9 mouse cellular contexts compared by ENCODE assay signal in the genomic region with DNA sequence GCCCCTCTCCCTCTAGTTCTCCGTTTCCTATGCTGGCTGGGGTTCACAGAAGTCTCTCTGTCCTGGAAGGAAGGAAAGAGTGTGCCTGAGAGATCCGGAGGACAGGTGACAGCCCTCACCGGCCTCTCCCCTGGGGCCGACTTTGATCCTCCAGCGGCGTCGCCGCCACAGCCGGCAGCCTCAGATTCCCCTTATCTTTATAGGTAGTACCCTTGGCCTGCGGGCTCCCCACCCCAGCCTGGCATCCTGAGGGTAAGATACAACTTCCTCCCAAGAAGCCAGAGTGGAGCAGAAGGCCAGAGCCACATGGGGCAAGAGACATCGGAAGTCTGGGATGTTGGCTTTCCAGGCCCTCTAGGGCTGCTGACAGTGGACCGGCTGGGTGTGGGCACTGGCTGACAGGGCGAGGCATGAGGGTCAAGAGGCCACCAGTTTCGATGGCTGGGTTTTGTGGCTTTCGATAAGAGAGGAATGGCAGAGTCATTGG. TPM values are rescaled to one million over a fixed set of nuclear protein-coding genes. Genes with fewer than 3 reads are reported as not detected.
DNase-seq lines count a peak whose midpoint lies in the region; ATAC-seq and TF ChIP-seq lines count a peak whose summit lies in the region.
"Had no signal": no experiment of that assay in that cellular context is flagged by ENCODE, and none has a peak within 500 bp of the region (broad histone marks: within the 10 kb centered on the region; RNA-seq: fewer than 3 reads in every experiment).

No protein-coding gene starts in this region.

- H3K4me3 ChIP-seq in midbrain, embryonic 10.5 days: peak overlapping the region; percentile 23
- H3K4me3 ChIP-seq in midbrain, postnatal 0 days (ENCODE audit: low read depth, low read length): no peak overlapping the region
- H3K4me3 ChIP-seq in limb, embryonic 12.5 days (replicated peaks): no peak overlapping the region
- no peak overlapping the region for H3K4me3 ChIP-seq in stomach, embryonic 14.5 days (ENCODE audit: low read depth, low read length)
- H3K4me3 ChIP-seq in left cerebral cortex, adult 2 months: no peak overlapping the region
- H3K4me3 ChIP-seq: layer of hippocampus, adult 2 months had no signal

- TF ChIP-seq CTCF in midbrain, postnatal 0 days (IDR thresholded peaks at IDR 0.05): no peak
- no peak for TF ChIP-seq CTCF in left cerebral cortex, adult 2 months (IDR thresholded peaks at IDR 0.05)

- peaks cover 77% of the 10 kb centered on the region for H3K4me1 ChIP-seq in midbrain, embryonic 10.5 days
- 0 out of 2 replicates have a peak, but pooled peaks cover 11% of the 10 kb centered on the region for H3K4me1 ChIP-seq in midbrain, postnatal 0 days (ENCODE audit: insufficient read depth, low read length)
- peaks cover 55% of the 10 kb centered on the region for H3K4me1 ChIP-seq in limb, embryonic 12.5 days (replicated peaks)
- peaks cover 20% of the 10 kb centered on the region; the same call in 1 of the 2 replicates for H3K4me1 ChIP-seq in stomach, embryonic 14.5 days (ENCODE audit: control insufficient read depth, insufficient read depth, low read length)

- H3K9ac ChIP-seq in midbrain, postnatal 0 days (replicated peaks; ENCODE audit: low read length, poor library complexity, severe bottlenecking): no peak overlapping the region
- no peak overlapping the region for H3K9ac ChIP-seq in limb, embryonic 12.5 days (replicated peaks)
- no peak overlapping the region for H3K9ac ChIP-seq in stomach, embryonic 14.5 days (replicated peaks; ENCODE audit: low read depth, low read length)

- WGBS in midbrain, embryonic 10.5 days: 13% methylated on average over 15 of the region's 15 CpGs
- WGBS in midbrain, postnatal 0 days: 18% methylated on average over 15 of the region's 15 CpGs
- WGBS in limb, embryonic 12.5 days: 7% methylated on average over 15 of the region's 15 CpGs
- 16% methylated on average over 15 of the region's 15 CpGs for WGBS in stomach, embryonic 14.5 days

- no peak overlapping the region for H3K4me2 ChIP-seq in midbrain, postnatal 0 days (ENCODE audit: low read depth, low read length, poor library complexity, severe bottlenecking)
- H3K4me2 ChIP-seq in limb, embryonic 12.5 days: peak overlapping the region; percentile 30
- no peak overlapping the region for H3K4me2 ChIP-seq in stomach, embryonic 14.5 days (replicated peaks; ENCODE audit: low read depth, low read length)

- DNase-seq in midbrain, embryonic 10.5 days (ENCODE audit: low spot score): no peak
- no peak for DNase-seq in midbrain, postnatal 0 days (ENCODE audit: low spot score)
- no peak for DNase-seq in left cerebral cortex, adult 2 months (ENCODE audit: extremely low spot score in 1 of 2, low spot score in 2 of 2)
- DNase-seq: cerebellum, adult 9-11 months had no signal

- intact Hi-C loops in left cerebral cortex, adult 2 months (cut with DNase I): no loop called here

- H3K36me3 ChIP-seq in midbrain, embryonic 10.5 days: no peaks in the 10 kb centered on the region
- no peaks in the 10 kb centered on the region for H3K36me3 ChIP-seq in midbrain, postnatal 0 days (ENCODE audit: insufficient read depth, low read length)
- H3K36me3 ChIP-seq in limb, embryonic 12.5 days: no peaks in the 10 kb centered on the region
- H3K36me3 ChIP-seq in stomach, embryonic 14.5 days (ENCODE audit: control insufficient read depth, insufficient read depth, low read length): no peaks in the 10 kb centered on the region

- H3K27ac ChIP-seq in midbrain, embryonic 10.5 days (replicated peaks): no peak overlapping the region
- H3K27ac ChIP-seq in midbrain, postnatal 0 days (ENCODE audit: low read depth, low read length): no peak overlapping the region
- H3K27ac ChIP-seq in limb, embryonic 12.5 days: no peak overlapping the region
- 0 out of 2 replicates have a peak overlapping the region, but pooled peaks have one; percentile 34 for H3K27ac ChIP-seq in stomach, embryonic 14.5 days (ENCODE audit: low read length)
- no peak overlapping the region for H3K27ac ChIP-seq in left cerebral cortex, adult 2 months
- H3K27ac ChIP-seq: layer of hippocampus, adult 2 months had no signal

- ATAC-seq in midbrain, postnatal 0 days (ENCODE audit: low FRiP score): no peak
- peak; percentile 52 for ATAC-seq in granulocyte monocyte progenitor cell, adult 5-6 weeks (replicated peaks; ENCODE audit: poor library complexity, severe bottlenecking)
- no peak for ATAC-seq in limb, embryonic 12.5 days (ENCODE audit: insufficient number of reproducible peaks, insufficient read depth, low FRiP score, low TSS enrichment, low read depth)
- 0 out of 2 replicates have a peak, but pooled peaks have one; percentile 11 for ATAC-seq in stomach, embryonic 14.5 days (ENCODE audit: insufficient number of reproducible peaks, insufficient read depth, low FRiP score, low read depth)
- ATAC-seq in CD4-positive, CD25-positive, alpha-beta regulatory T cell, adult 4 months: no peak

- no peaks in the 10 kb centered on the region for H3K9me3 ChIP-seq in midbrain, embryonic 10.5 days (replicated peaks)
- no peaks in the 10 kb centered on the region for H3K9me3 ChIP-seq in midbrain, postnatal 0 days (ENCODE audit: low read length)
- H3K9me3 ChIP-seq in limb, embryonic 12.5 days: no peaks in the 10 kb centered on the region
- H3K9me3 ChIP-seq in stomach, embryonic 14.5 days (ENCODE audit: control insufficient read depth, low read depth, low read length): no peaks in the 10 kb centered on the region

- peaks cover 94% of the 10 kb centered on the region for H3K27me3 ChIP-seq in midbrain, embryonic 10.5 days (ENCODE audit: low read depth, poor library complexity, severe bottlenecking)
- H3K27me3 ChIP-seq in midbrain, postnatal 0 days (ENCODE audit: insufficient read depth, low read length): no peaks in the 10 kb centered on the region
- peaks cover 65% of the 10 kb centered on the region for H3K27me3 ChIP-seq in limb, embryonic 12.5 days
- H3K27me3 ChIP-seq in stomach, embryonic 14.5 days (ENCODE audit: control insufficient read depth, insufficient read depth, low read length): no peaks in the 10 kb centered on the region

RNA-seq across cellular contexts. Expression of a gene that starts 13.5 kb away (rescaled TPM):
- polyA plus RNA-seq in midbrain, embryonic 10.5 days (2016; fragmentation: Nextera tagmentation; extraction: Ambion mirVana): 3.6 and 3.7 TPM in 2 replicates
- total RNA-seq in midbrain, postnatal 0 days (2014; rRNA removed): 3.1 and 3.2 TPM in 2 replicates
- 0.27 and 0.30 TPM in 2 replicates for polyA plus RNA-seq in midbrain, postnatal 0 days (2015; fragmentation: Nextera tagmentation; extraction: Ambion mirVana)
- total RNA-seq in granulocyte monocyte progenitor cell, adult 5-6 weeks (2014; fragmentation: Nextera tagmentation): 0.88 TPM in 1 of 2 replicates, not detected in the other
- total RNA-seq in granulocyte monocyte progenitor cell, adult 5-6 weeks (2017): 0.10 TPM in 1 of 2 replicates, not detected in the other
- polyA plus RNA-seq in limb, embryonic 12.5 days (2016; fragmentation: Nextera tagmentation; extraction: Ambion mirVana): 3.1 and 3.9 TPM in 2 replicates
- polyA plus RNA-seq in stomach, embryonic 14.5 days (2014; fragmentation: Nextera tagmentation; extraction: Ambion mirVana): 2.8 and 3.4 TPM in 2 replicates
- polyA plus RNA-seq in CD4-positive, CD25-positive, alpha-beta regulatory T cell, adult 4 months (2017; shearing (Covaris generic)): under 1 TPM in 1 of 2 experiments, not detected in 1; 0.34 TPM
- total RNA-seq in left cerebral cortex, adult 2 months (2021): 1 to 10 TPM; 1.3 to 1.9 TPM

RNA-seq across cellular contexts. Expression of a gene that starts 48.3 kb away (rescaled TPM):
- 0.64 and 1.4 TPM in 2 replicates for polyA plus RNA-seq in midbrain, embryonic 10.5 days (2016; fragmentation: Nextera tagmentation; extraction: Ambion mirVana)
- 0.76 and 1.3 TPM in 2 replicates for total RNA-seq in midbrain, postnatal 0 days (2014; rRNA removed)
- 1.1 and 1.3 TPM in 2 replicates for polyA plus RNA-seq in midbrain, postnatal 0 days (2015; fragmentation: Nextera tagmentation; extraction: Ambion mirVana)
- total RNA-seq in granulocyte monocyte progenitor cell, adult 5-6 weeks (2014; fragmentation: Nextera tagmentation): not detected in 2 replicates
- total RNA-seq in granulocyte monocyte progenitor cell, adult 5-6 weeks (2017): not detected in 2 replicates
- 9.1 and 10.8 TPM in 2 replicates for polyA plus RNA-seq in limb, embryonic 12.5 days (2016; fragmentation: Nextera tagmentation; extraction: Ambion mirVana)
- polyA plus RNA-seq in stomach, embryonic 14.5 days (2014; fragmentation: Nextera tagmentation; extraction: Ambion mirVana): 23.0 and 26.4 TPM in 2 replicates
- not detected for polyA plus RNA-seq in CD4-positive, CD25-positive, alpha-beta regulatory T cell, adult 4 months (2017; shearing (Covaris generic))
- total RNA-seq in left cerebral cortex, adult 2 months (2021): 10 to 100 TPM; 17.1 to 18.2 TPM

Comparison
In these comparisons a context has a peak if more than half of its experiments do, and no peak if none do; other contexts are left out.
1. ATAC-seq: peak in granulocyte monocyte progenitor cell, adult 5-6 weeks (single experiment) and stomach, embryonic 14.5 days (single experiment); none in midbrain, postnatal 0 days (single experiment), limb, embryonic 12.5 days (single experiment) and CD4-positive, CD25-positive, alpha-beta regulatory T cell, adult 4 months (single experiment).